Mouse (Mus musculus): Measurements from ENCODE around the gene Vmn1r165.
"Not testable (repeated sequence)": the region's sequence is repeated elsewhere in the genome, so short reads cannot be mapped to it uniquely, and the experiment has no call there.

Vmn1r165 gene

GRCm38 (mm10) chr7:23217032-23217431 is at the start of gene Vmn1r165:
Vmn1r165 (plus strand) TSS chr7:23217332.
- not testable (repeated sequence) for DNase-seq

DNA sequence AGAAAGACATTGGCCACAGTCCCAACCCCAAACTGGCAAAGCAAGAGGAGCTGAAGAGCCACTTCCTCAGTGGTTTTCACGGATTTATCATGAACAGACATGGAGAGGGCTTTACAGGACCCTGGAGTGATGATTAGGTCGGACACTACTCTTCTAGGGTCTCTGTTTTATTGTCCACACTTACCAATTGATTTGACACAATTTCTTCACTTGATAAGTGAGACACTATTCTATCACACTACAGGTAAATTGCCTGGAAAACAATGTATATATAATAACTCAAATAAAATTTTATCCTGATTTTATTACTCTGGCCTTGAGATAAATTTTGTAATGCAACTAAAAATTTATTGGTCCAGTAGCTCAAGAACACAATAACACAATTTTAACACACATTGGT is 34.5 kb downstream of the Vmn1r165 start, which contains the start of gene Vmn1r166:
TSS of gene Vmn1r166 (minus strand) at position 101 of the 400 bp plus-strand sequence.
- not testable (repeated sequence) for DNase-seq
